Mouse (Mus musculus) cortical plate, adult 2 months (tissue): Measurements from ENCODE around the gene Srm.

Experiments used
- CTCF ChIP-seq: fragments of 200-500 bp; IDR thresholded peaks from 2 replicates; pipeline ENCODE4 v1.5.1; 2011; ENCODE audit warnings: mild to moderate bottlenecking, control low read depth, low read length; ENCODE audit not compliant: insufficient read depth; ENCODE audit errors: extremely low read depth
- POLR2A ChIP-seq: fragments of 200-500 bp; IDR thresholded peaks from 2 replicates; pipeline ENCODE4 v1.6.1; 2011; ENCODE audit warnings: mild to moderate bottlenecking, low read length, control low read depth; ENCODE audit not compliant: insufficient read depth; ENCODE audit errors: extremely low read depth

DNA sequence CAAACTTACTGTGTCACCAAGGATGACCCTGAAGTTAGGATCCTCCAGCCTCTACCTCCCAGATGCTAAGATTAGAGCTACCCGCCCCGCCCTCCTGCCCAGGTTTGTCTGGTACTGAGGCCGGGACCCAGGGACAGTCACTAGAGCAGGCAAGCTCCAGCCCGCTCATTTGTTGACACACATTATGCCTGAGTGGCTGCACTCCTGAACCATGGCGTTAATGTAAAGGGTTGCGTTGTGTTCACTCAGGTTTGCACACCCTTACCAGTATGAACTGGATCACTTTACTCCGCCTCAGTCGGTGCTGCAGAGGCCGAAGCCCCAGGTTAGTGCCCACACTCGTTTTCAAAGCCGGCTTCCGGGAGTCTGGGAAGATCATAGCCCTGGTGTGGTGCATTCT, 27.7 kb upstream of the Srm start:
- TF ChIP-seq CTCF (no peak), POLR2A (no peak)
